Mouse (Mus musculus) testis, adult 2 months (tissue): ENCODE data around the gene Lama1.

Source experiments
- CTCF ChIP-seq: fragments of 200-500 bp; IDR thresholded peaks from 2 replicates; pipeline ENCODE4 v1.5.1; 2012; ENCODE audit warnings: low read depth, mild to moderate bottlenecking, inconsistent platforms, low read length, moderate library complexity; ENCODE audit not compliant: control insufficient read depth, insufficient read depth, insufficient replicate concordance
- POLR2A ChIP-seq: fragments of 200-500 bp; IDR thresholded peaks from 2 replicates; pipeline ENCODE4 v1.6.1; 2012; ENCODE audit warnings: low read depth, mild to moderate bottlenecking, inconsistent platforms, low read length, moderate library complexity; ENCODE audit not compliant: control insufficient read depth

DNA sequence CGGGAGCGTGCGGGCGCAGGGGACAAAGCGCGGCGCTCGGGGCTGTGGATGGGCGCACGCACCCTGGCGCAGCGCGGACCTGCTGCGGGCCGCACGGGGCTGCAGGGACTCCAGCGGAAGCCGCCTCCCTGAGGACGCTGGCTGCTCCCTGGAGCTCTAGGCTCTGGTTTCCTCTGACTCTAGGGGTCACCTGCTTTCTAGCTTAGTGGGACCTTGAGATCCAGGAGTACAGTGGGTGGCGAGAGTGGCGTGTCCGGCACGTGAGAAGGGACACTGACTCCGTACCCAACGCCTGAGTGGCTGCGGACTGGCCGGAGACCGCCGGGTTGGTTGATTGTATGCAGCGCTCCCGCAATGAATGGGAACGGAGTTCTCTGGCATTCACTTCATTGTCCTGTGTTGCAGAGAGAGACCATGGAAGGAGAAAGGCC is 417 bp downstream of the Lama1 start:
- TF ChIP-seq CTCF (no peak), POLR2A (no peak)
